Mouse (Mus musculus) C2C12 (cell line): ENCODE data around the gene Neu4.

Experiments used
- CTCF ChIP-seq: IDR thresholded peaks from one replicate; pipeline ENCODE4 v1.5.1; 2011; ENCODE audit not compliant: control insufficient read depth, insufficient read depth, insufficient read length
- MAX ChIP-seq: IDR thresholded peaks from one replicate; pipeline ENCODE4 v1.6.1; 2011; ENCODE audit warnings: mild to moderate bottlenecking, control low read depth
- MYOD1 ChIP-seq: IDR thresholded peaks from one replicate; pipeline ENCODE4 v1.6.1; 2011; ENCODE audit warnings: low read depth; ENCODE audit not compliant: control insufficient read depth, insufficient read length
- USF1 ChIP-seq: IDR thresholded peaks from one replicate; pipeline ENCODE4 v1.6.1; 2011; ENCODE audit warnings: low read depth, mild to moderate bottlenecking, control low read depth, moderate library complexity

DNA sequence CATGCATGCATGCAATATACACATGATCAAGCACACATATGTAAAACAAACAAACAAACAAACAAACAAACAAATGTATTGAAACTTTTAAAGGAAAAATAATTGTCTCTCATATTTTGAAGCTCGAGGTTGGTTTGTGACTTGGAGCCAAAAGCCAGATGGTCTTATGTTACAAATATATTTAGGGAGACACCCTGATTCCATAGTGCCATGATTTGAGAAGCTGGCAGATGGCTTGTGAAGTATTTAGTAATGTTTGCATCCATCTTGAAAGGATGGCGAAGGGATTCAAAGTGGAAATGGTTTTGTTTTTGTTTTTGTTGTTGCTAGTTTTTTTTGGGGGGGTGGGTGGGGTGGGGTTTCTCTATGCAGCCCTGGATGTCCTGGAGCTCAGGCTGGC, 19.2 kb upstream of the Neu4 start:
- TF ChIP-seq USF1 (no peak), CTCF (no peak), MYOD1 (no peak), MAX (no peak)
